17 mouse cellular contexts compared by ENCODE assay signal in genomic region chr16:29931746-29932351, GRCm38 (mm10).
"Had no signal": no experiment of that assay in that cellular context is flagged by ENCODE, and none has a peak within 500 bp of the region (broad histone marks: within the 10 kb centered on the region; RNA-seq: fewer than 3 reads in every experiment).

No protein-coding gene starts in this region.

- H3K27me3 ChIP-seq: liver, embryonic 12.5 days; liver, embryonic 15.5 days; midbrain, embryonic 15.5 days; neural tube, embryonic 13.5 days had no signal

- H3K9me3 ChIP-seq: limb, embryonic 13.5 days; liver, embryonic 15.5 days; midbrain, embryonic 15.5 days; neural tube, embryonic 13.5 days had no signal

- DNase-seq: kidney, adult 2 months; kidney, postnatal 25 days; layer of hippocampus, adult 9-11 months; lung, adult 2 months; retina, postnatal 1 day; right cerebral cortex, postnatal 25 days; thymus, adult 2 months; thymus, postnatal 14 days had no signal

- H3K4me3 ChIP-seq: layer of hippocampus, adult 2 months; limb, embryonic 13.5 days; liver, embryonic 12.5 days; liver, embryonic 15.5 days; midbrain, embryonic 12.5 days; midbrain, embryonic 15.5 days; neural tube, embryonic 13.5 days had no signal

- H3K36me3 ChIP-seq: limb, embryonic 13.5 days; liver, embryonic 12.5 days; liver, embryonic 15.5 days; midbrain, embryonic 12.5 days; midbrain, embryonic 15.5 days; neural tube, embryonic 13.5 days had no signal

- H3K4me1 ChIP-seq: liver, embryonic 12.5 days; liver, embryonic 15.5 days; midbrain, embryonic 12.5 days; midbrain, embryonic 15.5 days; neural tube, embryonic 13.5 days had no signal

- H3K27ac ChIP-seq: kidney, postnatal 0 days; layer of hippocampus, adult 2 months; limb, embryonic 13.5 days; liver, embryonic 12.5 days; liver, embryonic 15.5 days; macrophage; midbrain, embryonic 12.5 days; midbrain, embryonic 15.5 days; neural tube, embryonic 13.5 days had no signal

- H3K4me2 ChIP-seq: limb, embryonic 13.5 days; liver, embryonic 12.5 days; liver, embryonic 15.5 days; midbrain, embryonic 12.5 days; midbrain, embryonic 15.5 days; neural tube, embryonic 13.5 days had no signal

- H3K9ac ChIP-seq: limb, embryonic 13.5 days; liver, embryonic 12.5 days; liver, embryonic 15.5 days; midbrain, embryonic 12.5 days; midbrain, embryonic 15.5 days; neural tube, embryonic 13.5 days had no signal

- ATAC-seq: liver, embryonic 12.5 days; midbrain, embryonic 15.5 days had no signal
